Mouse (Mus musculus) adrenal gland, postnatal 25 days (tissue): Measurements from ENCODE around the gene Pck2. TPM values are rescaled to one million over a fixed set of nuclear protein-coding genes. Genes with fewer than 3 reads are reported as not detected.

ENCODE experiments used
- DNase-seq: peaks from one replicate; pipeline ENCODE4 v3.0.0; 2021; ENCODE audit warnings: mixed read lengths
- total RNA-seq: library from RNA; stranded (reverse); gene quantifications from 2 replicates; pipeline ENCODE4 v1.2.3, GENCODE M21; 2021

Pck2 gene
- total RNA-seq, 1 experiment from 2014 or later: 46.2 TPM

- no peak for DNase-seq
Measured at GRCm38 (mm10) chr14:55576376-55576775, 36.3 kb downstream of the Pck2 start.

GRCm38 (mm10) chr14:55577871-55578667 is 38.0 kb downstream of the Pck2 start, which contains the start of gene Psme1:
Gene Psme1 (plus strand): TSS chr14:55578123.
- peak; percentile 83 for DNase-seq

- DNase-seq: peak; percentile 80
Measured at GRCm38 (mm10) chr14:55578668-55579269, 38.7 kb downstream of the Pck2 start.

- DNase-seq: no peak
Measured at GRCm38 (mm10) chr14:55579511-55580496, 39.7 kb downstream of the Pck2 start.

- DNase-seq: no peak
Measured at GRCm38 (mm10) chr14:55580731-55581130, 40.7 kb downstream of the Pck2 start.

- no peak for DNase-seq
Measured at GRCm38 (mm10) chr14:55581981-55582681, 42.1 kb downstream of the Pck2 start.

GRCm38 (mm10) chr14:55584303-55584701 is 44.2 kb downstream of the Pck2 start:
- DNase-seq: no peak

- DNase-seq: peak; percentile 89
Measured at GRCm38 (mm10) chr14:55584702-55585565, 44.9 kb downstream of the Pck2 start, which contains the start of gene Emc9. Gene Emc9 (minus strand): TSS chr14:55585302.

- DNase-seq: no peak
Measured at GRCm38 (mm10) chr14:55585566-55585960, 45.5 kb downstream of the Pck2 start.

GRCm38 (mm10) chr14:55586149-55586548 is 46.1 kb downstream of the Pck2 start:
- no peak for DNase-seq

- no peak for DNase-seq
Measured at GRCm38 (mm10) chr14:55589271-55589670, 49.2 kb downstream of the Pck2 start.

GRCm38 (mm10) chr14:55589771-55590448 is 49.8 kb downstream of the Pck2 start:
- no peak for DNase-seq

GRCm38 (mm10) chr14:55590748-55591330 is 50.8 kb downstream of the Pck2 start, which contains the start of gene Psme2:
Gene Psme2 (minus strand): TSS chr14:55591113.
- peak; percentile 90 for DNase-seq

GRCm38 (mm10) chr14:55591331-55591891 is 51.3 kb downstream of the Pck2 start, which contains the start of gene Rnf31:
Gene Rnf31 (plus strand): TSS chr14:55591708.
- DNase-seq: peak; percentile 92

GRCm38 (mm10) chr14:55592226-55592625 is 52.2 kb downstream of the Pck2 start:
- DNase-seq: no peak

- DNase-seq: no peak
Measured at GRCm38 (mm10) chr14:55596036-55596690, 56.1 kb downstream of the Pck2 start.

GRCm38 (mm10) chr14:55598521-55599390 is 58.7 kb downstream of the Pck2 start:
- DNase-seq: no peak
